Mouse (Mus musculus): ENCODE results near the gene Fzd2.

The Fzd2 gene

DNA sequence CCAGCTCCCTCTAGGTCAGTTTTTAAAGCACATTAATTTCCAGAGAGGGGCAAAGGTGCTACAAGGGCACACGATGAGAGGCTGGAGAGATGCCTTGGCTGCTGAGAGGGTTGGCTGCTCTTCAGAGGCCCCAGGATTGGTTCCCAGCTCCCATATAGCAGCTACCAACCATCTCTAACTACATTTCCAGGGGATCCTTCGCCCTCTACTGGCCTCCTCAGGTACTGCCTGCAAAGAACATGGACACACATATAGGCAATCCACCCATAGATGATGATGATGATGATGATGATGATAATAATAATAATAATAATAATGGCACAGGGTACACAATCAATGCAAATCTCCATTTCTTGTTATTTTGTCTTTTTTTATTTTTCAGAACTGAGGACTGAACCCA is 15.3 kb downstream of the Fzd2 start:
- DNase-seq (ENCODE audit: low spot score in 2 of 2) = no peak

DNA sequence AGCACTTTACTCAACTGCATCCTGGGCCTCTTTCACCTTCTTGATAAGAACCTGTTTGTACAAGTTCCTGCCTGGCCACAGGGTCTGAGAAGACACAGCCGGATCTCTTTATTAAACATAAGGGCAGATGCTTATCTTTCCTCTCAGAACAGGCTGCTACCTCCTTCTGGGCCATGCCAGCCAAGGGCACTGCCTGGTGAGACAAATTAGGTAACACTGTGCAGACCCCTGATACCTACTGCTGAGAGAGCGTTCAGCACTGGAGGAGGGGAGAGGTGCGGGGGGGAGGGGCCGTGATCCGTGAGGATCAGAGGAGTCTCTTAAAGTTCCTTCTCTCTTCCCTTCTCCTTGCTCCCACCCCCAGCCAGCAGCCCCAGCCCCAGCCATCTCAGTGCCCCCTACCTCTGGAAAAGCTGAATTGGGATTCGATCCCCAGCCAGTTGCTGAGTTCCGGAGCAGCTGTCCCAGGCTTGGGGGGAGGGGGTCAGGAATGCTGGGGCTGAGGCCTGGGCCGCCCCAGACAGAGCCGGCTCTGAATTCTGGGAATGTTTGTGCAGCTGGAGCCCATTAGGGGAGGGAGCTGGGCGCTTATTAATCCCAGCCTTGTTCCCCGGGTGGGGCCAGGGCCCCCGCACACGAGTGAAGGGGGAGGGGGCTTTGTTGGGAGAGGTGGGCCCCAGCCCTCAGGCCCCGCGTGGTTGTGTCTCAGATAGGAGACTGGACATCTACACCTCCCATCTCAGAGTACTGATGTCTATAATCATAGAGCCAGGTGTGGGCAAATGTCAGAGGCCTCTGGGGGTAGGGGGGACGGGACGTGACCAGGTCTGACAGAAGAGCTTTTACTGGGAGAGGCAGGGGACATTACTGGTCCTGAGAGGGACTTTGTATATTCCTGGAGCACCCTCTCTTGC is 19.9 kb downstream of the Fzd2 start:
- no peak for DNase-seq (ENCODE audit: low spot score in 2 of 2)

DNA sequence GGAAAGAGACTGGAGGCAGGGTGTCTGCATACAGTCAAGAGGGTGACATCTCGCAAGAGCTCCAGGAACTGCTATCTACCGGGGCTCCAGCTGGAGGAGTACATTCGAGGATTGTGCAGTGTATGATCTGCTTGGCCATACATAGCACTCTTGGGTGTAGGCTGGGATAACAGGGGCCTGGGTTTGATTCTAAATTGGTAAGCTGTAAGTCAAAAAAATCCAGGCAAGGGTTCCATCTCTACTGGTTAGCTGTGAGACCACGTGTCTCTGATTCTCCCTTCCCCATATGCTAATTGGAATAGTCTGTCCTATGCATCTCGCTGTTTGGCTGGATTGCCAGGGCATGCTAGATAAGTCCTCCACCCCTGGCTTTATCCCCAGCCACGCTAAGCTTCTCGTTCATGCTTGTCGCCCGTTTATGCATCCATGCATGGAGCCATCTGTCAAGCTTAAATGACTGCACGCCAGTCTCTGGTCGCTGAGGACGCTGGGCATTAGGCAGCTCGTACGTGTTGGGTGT is 20.8 kb downstream of the Fzd2 start:
- no peak for DNase-seq (ENCODE audit: low spot score in 2 of 2)

DNA sequence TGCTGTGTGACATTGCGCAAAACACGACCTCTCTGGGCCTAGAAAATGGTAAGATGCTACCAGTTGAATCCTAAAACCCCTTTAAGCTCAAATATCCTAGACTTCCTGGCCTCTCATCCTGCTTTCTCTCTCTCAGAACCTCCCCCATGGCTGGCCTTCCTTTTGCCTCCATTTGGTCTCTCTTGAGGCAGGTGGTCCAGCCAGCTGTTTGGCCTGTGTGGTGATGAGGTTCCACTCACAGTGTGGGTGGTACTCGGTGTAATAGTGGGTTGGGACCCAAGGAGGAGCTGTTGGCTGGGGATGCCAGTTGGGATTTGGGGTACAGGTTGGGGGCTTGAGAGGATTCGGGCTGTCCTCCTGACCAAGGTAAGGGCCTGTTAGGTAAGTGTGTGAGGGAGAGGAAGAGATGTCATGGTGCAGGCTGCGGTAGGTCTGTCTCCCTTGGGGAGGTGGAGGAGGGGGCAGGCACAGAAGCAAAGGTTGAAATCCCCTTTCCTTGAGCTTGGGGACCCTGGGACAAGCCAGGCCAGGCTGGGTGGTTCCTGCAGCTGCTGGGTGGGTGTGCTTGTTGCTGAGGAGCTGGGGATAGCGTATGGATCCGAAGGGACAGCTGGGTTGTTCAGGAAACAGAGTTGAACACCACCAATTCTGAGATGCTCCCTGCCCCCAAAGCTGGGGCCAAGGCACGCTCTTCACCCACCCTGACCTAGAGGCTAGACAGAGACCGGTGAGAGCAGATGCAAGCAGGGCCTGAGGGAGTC is 23.2 kb downstream of the Fzd2 start:
- DNase-seq (ENCODE audit: low spot score in 2 of 2) = no peak

DNA sequence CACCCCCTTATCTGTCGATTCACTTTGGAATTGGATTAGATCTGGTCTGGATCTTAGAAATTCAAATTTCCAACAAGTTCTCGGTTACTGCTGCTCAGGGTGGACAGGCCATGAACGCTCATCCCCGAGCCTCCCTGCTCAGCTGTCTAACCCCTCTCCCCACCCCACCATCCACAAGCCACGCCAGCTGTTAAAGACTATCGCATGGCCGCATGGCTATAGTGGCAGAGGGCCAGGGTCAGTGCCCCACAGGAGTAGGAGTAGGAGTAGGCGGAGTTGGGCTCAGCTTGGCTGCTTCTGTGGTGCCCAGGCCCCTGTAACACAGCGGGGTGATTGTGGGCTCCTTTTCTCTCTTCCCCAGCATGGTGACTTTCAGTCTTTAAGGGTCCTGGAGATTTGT is 24.3 kb downstream of the Fzd2 start:
- DNase-seq (ENCODE audit: low spot score in 2 of 2) = no peak

DNA sequence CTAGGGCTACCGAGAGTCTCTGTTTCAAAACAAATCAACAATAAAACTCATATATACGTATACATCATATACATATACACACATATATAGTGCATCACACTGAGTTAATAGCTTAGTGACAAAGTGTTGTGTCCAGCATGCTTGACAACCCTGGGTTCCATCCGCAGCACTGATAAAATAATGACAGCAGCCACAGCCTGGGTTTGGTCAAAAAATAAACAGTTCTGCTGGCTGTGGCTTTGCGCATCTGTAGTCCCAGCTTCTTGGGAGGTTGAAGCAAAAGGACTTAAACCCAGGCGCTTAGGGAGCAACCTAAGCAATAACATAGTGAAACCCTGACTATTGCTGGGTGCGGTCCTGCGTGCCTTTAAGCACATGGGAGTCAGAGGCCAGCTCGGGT is 25.2 kb downstream of the Fzd2 start:
- DNase-seq (ENCODE audit: low spot score in 2 of 2) = no peak

DNA sequence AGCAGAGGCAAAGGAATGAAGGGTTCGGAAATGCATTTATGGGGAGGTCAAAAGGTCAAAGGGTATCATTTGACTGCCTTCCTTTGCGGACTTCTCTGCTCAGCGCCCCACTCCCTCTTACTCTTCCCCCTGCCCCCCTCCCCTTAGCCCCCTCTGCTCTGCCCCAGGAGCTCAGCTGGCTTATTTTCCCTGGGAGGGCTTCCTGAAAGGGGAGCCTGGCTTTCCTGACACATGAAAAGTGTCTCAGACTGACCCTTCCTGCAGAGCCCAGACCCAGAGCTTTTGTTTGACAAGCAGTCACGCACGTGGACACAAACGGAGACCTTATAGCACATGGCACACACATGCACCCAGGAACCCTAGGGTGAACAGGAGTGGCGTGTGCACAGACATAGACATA is 26.5 kb downstream of the Fzd2 start:
- DNase-seq (ENCODE audit: low spot score in 2 of 2) = no peak

DNA sequence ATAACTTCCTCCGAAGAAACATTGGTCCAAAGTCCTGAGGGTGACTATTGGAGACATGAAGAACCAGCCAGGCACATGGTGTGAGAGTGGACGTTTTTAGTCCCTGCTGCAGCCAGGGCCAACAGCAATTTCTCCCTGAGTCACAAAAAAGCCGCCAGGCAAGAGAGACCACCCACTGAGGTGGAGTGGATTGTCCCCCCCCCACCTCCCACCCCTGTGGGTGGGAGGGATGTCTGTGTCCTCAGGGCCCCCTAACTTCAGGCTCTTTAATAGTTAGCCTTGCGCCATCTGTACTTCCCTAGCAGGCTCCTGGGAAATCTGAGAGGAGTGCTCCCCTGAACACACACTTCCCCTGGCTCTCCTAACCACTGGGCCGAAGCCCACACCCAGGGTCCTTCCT is 27.0 kb downstream of the Fzd2 start:
- DNase-seq (ENCODE audit: low spot score in 2 of 2) = no peak

DNA sequence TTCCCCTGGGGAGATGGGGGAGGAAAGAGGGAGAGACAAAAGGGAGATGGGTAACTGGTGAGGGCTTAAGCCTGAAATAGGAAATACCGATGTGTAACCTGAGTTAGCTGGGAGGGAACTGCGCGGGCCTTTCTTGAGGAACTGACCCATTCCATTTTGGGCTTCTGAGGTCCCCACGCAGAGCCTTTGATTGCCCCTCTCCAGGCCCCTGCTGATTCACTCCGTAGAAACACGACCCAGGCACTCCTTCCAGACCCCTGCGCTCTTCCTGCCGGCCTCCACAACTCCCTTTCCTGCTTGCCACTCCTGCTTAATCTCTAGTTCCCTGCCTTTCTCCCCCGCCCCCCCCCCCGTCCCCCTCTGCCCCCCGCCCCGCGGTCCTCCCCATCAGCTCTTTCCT is 28.5 kb downstream of the Fzd2 start:
- no peak for DNase-seq (ENCODE audit: low spot score in 2 of 2)

DNA sequence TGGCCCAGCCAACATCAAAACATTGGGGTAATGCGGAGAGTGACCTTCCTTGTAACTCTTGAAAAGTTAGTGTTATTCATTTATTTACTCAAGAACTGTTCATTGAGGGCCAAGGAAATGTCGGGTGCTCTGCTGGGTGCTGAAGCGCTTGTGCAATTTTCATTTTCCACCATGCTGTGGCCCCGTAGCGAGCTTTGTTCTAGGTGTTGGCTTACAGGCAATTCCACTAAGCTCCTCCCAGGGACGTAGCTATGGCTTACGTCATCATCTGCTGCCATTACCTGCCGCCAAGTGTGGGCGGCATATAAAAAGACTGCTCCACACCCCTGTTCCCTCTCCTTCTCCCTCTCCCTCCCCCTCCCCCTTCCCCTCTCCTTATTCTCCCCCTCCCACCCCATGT is 29.2 kb downstream of the Fzd2 start:
- no peak for DNase-seq (ENCODE audit: low spot score in 2 of 2)

DNA sequence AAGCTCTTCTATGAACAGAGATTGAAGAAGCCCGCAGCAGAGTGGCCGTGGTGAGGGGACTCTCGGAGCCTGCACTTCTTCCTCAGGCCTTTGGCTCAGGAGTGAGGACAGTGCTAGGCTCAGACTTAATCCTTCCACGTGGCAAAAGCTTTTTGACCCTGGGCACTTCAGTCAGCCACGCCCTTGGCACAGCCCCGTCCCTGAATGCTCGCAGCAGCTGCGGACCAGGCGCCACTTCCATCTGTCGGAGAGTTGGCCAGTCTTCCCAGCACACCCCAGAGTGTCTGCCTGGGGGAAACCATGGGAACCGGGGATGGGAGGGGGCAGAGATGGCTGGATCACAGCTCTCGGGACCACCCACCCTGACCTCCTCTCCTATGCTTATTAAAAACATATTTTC is 32.7 kb downstream of the Fzd2 start:
- no peak for DNase-seq (ENCODE audit: low spot score in 2 of 2)

DNA sequence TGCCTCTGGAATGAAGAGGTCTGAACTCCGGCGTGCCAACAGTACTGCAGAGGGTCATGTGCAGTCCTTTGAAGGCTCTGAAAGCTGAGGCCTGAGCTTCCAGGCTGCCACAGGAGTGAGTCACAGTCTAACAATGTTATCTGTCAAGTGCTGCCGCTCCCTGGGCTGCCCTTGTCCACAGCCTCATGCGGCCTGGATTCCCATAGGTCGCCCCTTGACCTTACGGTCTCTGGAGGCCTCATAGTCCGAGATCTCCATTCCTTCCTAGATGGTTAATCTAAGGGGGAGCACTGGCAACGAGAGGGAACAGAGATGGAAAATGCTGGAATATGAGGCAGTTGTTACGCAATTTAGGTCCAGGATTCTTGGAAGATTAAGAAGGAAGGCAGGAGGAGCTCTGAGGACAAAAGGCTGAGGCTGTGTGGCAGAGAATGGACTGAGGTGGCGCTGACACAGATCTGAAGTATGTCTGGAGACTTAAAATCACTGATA is 39.7 kb downstream of the Fzd2 start:
- no peak for DNase-seq (ENCODE audit: low spot score in 2 of 2)

DNA sequence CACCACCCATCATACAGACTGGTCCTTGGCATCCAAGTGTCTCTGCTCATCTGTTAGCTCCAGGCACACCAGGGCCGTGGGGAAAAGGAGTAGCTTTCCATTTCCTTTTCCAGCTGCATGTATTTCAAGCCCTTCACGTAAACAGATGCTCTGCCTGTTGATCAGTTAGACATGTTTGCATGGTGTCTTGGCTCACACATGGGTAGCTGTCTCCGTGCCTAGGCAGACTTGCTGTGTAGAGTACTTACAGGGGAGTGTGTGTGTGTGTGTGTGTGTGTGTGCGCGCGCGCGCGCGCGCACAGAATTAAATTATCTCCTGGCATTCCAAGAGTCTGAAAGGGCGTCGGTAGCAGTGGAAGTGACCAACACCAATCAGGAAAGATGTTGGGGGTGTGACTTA is 42.0 kb downstream of the Fzd2 start:
- DNase-seq (ENCODE audit: low spot score in 2 of 2) = no peak

DNA sequence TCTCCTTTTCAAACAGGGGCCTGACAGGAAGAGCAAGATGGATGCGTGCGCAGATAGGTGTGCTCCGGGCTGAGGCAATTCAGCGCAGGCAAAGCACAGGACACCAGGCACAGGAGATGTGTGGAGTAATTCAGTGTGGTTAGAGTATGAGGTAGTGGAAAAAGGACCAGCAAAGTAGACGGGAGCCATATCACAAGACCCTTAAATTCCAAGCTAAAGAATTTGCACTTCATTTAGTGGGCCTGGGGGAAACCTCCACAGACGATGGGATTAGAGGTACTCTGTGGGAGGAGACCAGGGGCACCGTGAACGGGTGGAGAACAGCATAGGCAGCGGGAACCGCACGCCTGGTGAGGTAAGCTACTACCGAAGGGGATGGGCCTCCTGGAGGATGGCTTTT is 43.7 kb downstream of the Fzd2 start:
- DNase-seq (ENCODE audit: low spot score in 2 of 2) = no peak

DNA sequence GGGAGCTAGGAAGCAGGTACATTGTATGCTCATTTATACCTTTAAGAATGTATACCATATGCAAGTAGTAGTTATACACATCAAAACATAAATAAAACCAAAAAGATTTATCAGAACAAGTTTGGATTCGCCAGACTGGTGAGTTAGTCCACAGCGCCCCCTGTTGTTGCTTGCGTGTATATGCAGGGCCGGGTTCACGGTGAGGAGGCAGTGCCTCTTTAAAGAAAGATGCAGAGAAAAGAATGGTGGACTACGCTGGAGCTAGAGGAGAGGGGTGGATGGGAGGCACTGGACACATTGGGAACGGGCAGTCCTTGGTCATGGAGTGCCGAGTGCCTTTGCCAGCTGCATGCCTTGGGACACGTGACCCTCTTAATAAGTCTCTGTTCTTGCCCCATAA is 47.2 kb downstream of the Fzd2 start:
- peak in 1 of 2 experiments; percentile 41 for DNase-seq (ENCODE audit: low spot score in 2 of 2)

DNA sequence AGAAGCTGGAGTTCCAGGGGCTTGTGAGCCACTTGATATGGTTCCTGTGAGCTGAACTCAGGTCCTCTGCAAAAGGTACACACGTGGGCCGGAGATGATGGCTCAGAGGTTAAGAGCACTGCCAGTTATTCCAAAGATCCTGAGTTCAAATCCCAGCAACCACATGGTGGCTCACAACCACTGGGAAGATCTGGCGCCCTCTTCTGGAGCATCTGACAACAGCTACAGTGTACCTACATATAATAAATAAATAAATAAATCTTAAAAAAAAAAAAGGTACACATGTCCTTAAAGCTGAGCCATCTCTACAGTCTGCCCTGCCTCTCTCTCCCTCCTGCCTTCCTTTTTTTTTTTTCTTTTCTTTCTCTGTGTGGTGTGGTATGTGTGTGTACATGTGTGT is 48.6 kb downstream of the Fzd2 start:
- DNase-seq (ENCODE audit: low spot score in 2 of 2) = no peak

DNA sequence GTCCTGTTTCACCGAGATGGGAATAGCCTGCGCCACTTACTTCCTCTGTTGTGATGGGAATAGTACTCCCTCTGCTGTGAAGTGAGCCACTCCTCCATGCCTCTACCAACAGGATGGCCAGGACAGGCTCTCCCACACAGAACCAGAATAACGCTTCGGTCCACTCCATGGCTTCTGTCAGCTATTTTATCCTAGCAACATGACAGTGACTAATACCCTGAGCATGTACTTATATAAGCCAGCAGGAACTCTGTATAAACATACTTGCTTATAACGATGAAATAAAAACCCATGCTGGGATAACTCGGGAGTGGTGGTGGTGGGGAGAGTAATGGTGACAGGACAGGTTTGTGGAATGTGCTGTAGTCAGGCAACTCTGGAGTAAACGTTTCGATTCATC is 51.7 kb downstream of the Fzd2 start:
- DNase-seq (ENCODE audit: low spot score in 2 of 2) = no peak

DNA sequence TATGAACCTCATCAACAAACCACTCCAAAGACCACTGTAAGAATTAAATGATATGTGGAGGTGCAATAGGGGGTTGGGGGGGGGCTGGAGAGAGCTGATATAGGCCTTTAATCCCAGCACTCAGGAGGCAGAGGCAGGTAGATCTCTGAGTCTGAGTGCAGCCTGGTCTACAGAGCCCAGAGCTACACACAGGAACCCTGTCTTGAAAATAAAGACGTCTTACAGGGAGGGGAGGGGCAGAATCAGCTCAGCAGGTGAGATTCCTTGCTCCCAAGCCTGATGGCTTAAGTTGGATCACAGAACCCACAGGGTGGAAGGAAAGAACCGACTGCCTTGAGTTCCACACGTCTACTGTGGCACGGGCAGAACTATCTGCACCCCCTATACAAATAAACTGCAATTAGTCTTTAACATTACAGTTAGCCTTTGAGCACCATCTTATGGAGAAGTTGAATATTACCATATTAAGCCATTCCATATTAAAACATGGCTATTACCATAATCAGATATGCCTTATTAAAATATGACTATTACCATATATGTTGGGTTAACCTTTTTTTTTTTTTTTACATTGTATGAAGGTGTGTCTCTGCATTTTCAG is 52.2 kb downstream of the Fzd2 start:
- DNase-seq (ENCODE audit: low spot score in 2 of 2) = no peak

DNA sequence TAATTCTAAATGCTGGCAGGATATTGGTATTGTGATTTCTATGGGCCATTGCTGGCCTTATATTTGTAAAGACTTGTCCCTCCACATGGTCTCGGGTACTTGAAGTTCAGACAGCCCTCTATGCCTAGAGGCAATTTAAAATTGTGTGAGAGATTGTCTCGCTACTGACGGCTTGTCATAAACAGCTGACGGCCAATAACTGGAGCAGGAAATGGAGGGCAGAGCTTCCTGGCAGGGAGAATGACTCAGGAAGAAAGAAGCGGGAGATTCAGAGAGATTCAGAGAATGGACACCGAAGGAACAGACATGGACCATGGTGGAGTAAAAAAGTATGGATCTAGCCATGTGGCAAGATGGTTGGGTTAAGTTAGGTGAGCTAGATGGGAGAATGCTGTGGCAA is 52.7 kb downstream of the Fzd2 start:
- DNase-seq (ENCODE audit: low spot score in 2 of 2) = no peak
